Mouse (Mus musculus) brain, embryonic 14.5 days (tissue): ENCODE measurements around the gene D130043K22Rik.

Experiments
- CTCF ChIP-seq: fragments of 200-500 bp; IDR thresholded peaks from 2 replicates; pipeline ENCODE4 v1.5.1; 2012; ENCODE audit warnings: inconsistent platforms, mild to moderate bottlenecking, moderate library complexity, borderline replicate concordance; ENCODE audit not compliant: insufficient read depth, insufficient read length; ENCODE audit errors: extremely low read depth
- POLR2A ChIP-seq: fragments of 200-500 bp; IDR thresholded peaks from 2 replicates; pipeline ENCODE4 v1.6.1; 2012; ENCODE audit warnings: mild to moderate bottlenecking, inconsistent platforms, borderline replicate concordance; ENCODE audit not compliant: poor library complexity, insufficient read depth, insufficient read length, severe bottlenecking; ENCODE audit errors: extremely low read depth

DNA sequence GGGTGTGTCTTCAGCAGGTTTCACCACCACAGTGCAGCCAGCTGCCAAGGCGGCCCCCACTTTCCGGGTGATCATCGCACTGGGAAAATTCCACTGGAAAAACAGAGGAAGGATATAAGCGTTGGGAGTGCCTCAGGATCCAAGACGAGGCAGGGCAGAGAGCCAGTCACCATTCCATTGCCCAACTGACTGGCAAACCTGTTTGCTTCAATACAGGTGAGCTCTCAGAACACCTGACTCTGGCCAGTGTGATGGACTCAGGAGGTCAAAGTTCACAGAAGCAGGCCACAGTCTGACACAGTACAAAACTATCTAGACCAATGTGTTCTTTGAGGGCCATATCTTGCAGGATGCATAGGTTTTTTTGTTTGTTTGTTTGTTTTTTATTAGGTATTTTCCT is 79.1 kb downstream of the D130043K22Rik start:
- TF ChIP-seq POLR2A = no peak
- TF ChIP-seq CTCF = no peak
